Mouse (Mus musculus): Measurements from ENCODE around the gene Cox17. TPM values are rescaled to one million over a fixed set of nuclear protein-coding genes. Genes with fewer than 3 reads are reported as not detected.

Gene Cox17
- polyA plus RNA-seq, 1 experiment from 2014 or later: 148 TPM

- no peaks in the 10 kb centered on the region for H3K36me3 ChIP-seq (ENCODE audit: control insufficient read depth, insufficient read depth, low read length)
- H3K4me1 ChIP-seq (ENCODE audit: control insufficient read depth, insufficient read depth, low read length): no peaks in the 10 kb centered on the region
- no peak overlapping the region for H3K27ac ChIP-seq (ENCODE audit: low read depth, low read length)
- no peaks in the 10 kb centered on the region for H3K9me3 ChIP-seq (ENCODE audit: control insufficient read depth, low read length)
- H3K27me3 ChIP-seq (ENCODE audit: control insufficient read depth, insufficient read depth, low read length): no peaks in the 10 kb centered on the region
- H3K4me2 ChIP-seq (replicated peaks; ENCODE audit: low read depth, low read length): no peak overlapping the region
- 85% methylated on average over 10 of the region's 10 CpGs for WGBS
- H3K9ac ChIP-seq (ENCODE audit: low read depth, low read length): no peak overlapping the region
- no peak overlapping the region for H3K4me3 ChIP-seq (ENCODE audit: low read length)
- no peak for ATAC-seq (ENCODE audit: low FRiP score, low TSS enrichment)
Measured at GRCm38 (mm10) chr16:38365390-38365789, 18.6 kb downstream of the Cox17 start.

- H3K27ac ChIP-seq (ENCODE audit: low read depth, low read length): no peak overlapping the region
- no peak for ATAC-seq (ENCODE audit: low FRiP score, low TSS enrichment)
- no peak overlapping the region for H3K4me2 ChIP-seq (replicated peaks; ENCODE audit: low read depth, low read length)
- no peaks in the 10 kb centered on the region for H3K27me3 ChIP-seq (ENCODE audit: control insufficient read depth, insufficient read depth, low read length)
- no peak overlapping the region for H3K9ac ChIP-seq (ENCODE audit: low read depth, low read length)
- no peaks in the 10 kb centered on the region for H3K9me3 ChIP-seq (ENCODE audit: control insufficient read depth, low read length)
- H3K36me3 ChIP-seq (ENCODE audit: control insufficient read depth, insufficient read depth, low read length): no peaks in the 10 kb centered on the region
- H3K4me3 ChIP-seq (ENCODE audit: low read length): no peak overlapping the region
- 78% methylated on average over 4 of the region's 4 CpGs for WGBS
- no peaks in the 10 kb centered on the region for H3K4me1 ChIP-seq (ENCODE audit: control insufficient read depth, insufficient read depth, low read length)
Measured at GRCm38 (mm10) chr16:38366231-38366630, 19.4 kb downstream of the Cox17 start.

GRCm38 (mm10) chr16:38368336-38368735, 21.5 kb downstream of the Cox17 start:
- Histone ChIP-seq H3K27me3 (ENCODE audit: control insufficient read depth, insufficient read depth, low read length) (no peaks in the 10 kb centered on the region), H3K27ac (ENCODE audit: low read depth, low read length) (no peak overlapping the region), H3K4me1 (ENCODE audit: control insufficient read depth, insufficient read depth, low read length) (no peaks in the 10 kb centered on the region), H3K9ac (ENCODE audit: low read depth, low read length) (no peak overlapping the region), H3K4me2 (replicated peaks; ENCODE audit: low read depth, low read length) (no peak overlapping the region), H3K36me3 (ENCODE audit: control insufficient read depth, insufficient read depth, low read length) (no peaks in the 10 kb centered on the region), H3K9me3 (ENCODE audit: control insufficient read depth, low read length) (no peaks in the 10 kb centered on the region), H3K4me3 (ENCODE audit: low read length) (no peak overlapping the region)
- peak; percentile 49; the same call in 1 of the 2 replicates for ATAC-seq (ENCODE audit: low FRiP score, low TSS enrichment)
- 54% methylated on average over 10 of the region's 10 CpGs for WGBS

- H3K27ac ChIP-seq (ENCODE audit: low read depth, low read length): no peak overlapping the region
- H3K27me3 ChIP-seq (ENCODE audit: control insufficient read depth, insufficient read depth, low read length): no peaks in the 10 kb centered on the region
- H3K36me3 ChIP-seq (ENCODE audit: control insufficient read depth, insufficient read depth, low read length): no peaks in the 10 kb centered on the region
- H3K9ac ChIP-seq (ENCODE audit: low read depth, low read length): no peak overlapping the region
- H3K9me3 ChIP-seq (ENCODE audit: control insufficient read depth, low read length): no peaks in the 10 kb centered on the region
- WGBS: 88% methylated on average over 7 of the region's 7 CpGs
- H3K4me3 ChIP-seq (ENCODE audit: low read length): no peak overlapping the region
- no peak overlapping the region for H3K4me2 ChIP-seq (replicated peaks; ENCODE audit: low read depth, low read length)
- no peak for ATAC-seq (ENCODE audit: low FRiP score, low TSS enrichment)
- no peaks in the 10 kb centered on the region for H3K4me1 ChIP-seq (ENCODE audit: control insufficient read depth, insufficient read depth, low read length)
Measured at GRCm38 (mm10) chr16:38369000-38369399, 22.2 kb downstream of the Cox17 start.

GRCm38 (mm10) chr16:38369431-38369830, 22.6 kb downstream of the Cox17 start:
- Histone ChIP-seq H3K4me2 (replicated peaks; ENCODE audit: low read depth, low read length) (no peak overlapping the region), H3K27ac (ENCODE audit: low read depth, low read length) (no peak overlapping the region), H3K4me1 (ENCODE audit: control insufficient read depth, insufficient read depth, low read length) (no peaks in the 10 kb centered on the region), H3K4me3 (ENCODE audit: low read length) (no peak overlapping the region), H3K27me3 (ENCODE audit: control insufficient read depth, insufficient read depth, low read length) (no peaks in the 10 kb centered on the region), H3K36me3 (ENCODE audit: control insufficient read depth, insufficient read depth, low read length) (no peaks in the 10 kb centered on the region), H3K9ac (ENCODE audit: low read depth, low read length) (no peak overlapping the region), H3K9me3 (ENCODE audit: control insufficient read depth, low read length) (no peaks in the 10 kb centered on the region)
- ATAC-seq (ENCODE audit: low FRiP score, low TSS enrichment): no peak
- WGBS: 86% methylated on average over 8 of the region's 8 CpGs

GRCm38 (mm10) chr16:38369992-38370484, 23.2 kb downstream of the Cox17 start:
- Histone ChIP-seq H3K9ac (ENCODE audit: low read depth, low read length) (no peak overlapping the region), H3K27me3 (ENCODE audit: control insufficient read depth, insufficient read depth, low read length) (no peaks in the 10 kb centered on the region), H3K4me3 (ENCODE audit: low read length) (no peak overlapping the region), H3K9me3 (ENCODE audit: control insufficient read depth, low read length) (no peaks in the 10 kb centered on the region), H3K27ac (ENCODE audit: low read depth, low read length) (no peak overlapping the region), H3K4me2 (replicated peaks; ENCODE audit: low read depth, low read length) (no peak overlapping the region), H3K36me3 (ENCODE audit: control insufficient read depth, insufficient read depth, low read length) (no peaks in the 10 kb centered on the region), H3K4me1 (ENCODE audit: control insufficient read depth, insufficient read depth, low read length) (no peaks in the 10 kb centered on the region)
- no peak for ATAC-seq (ENCODE audit: low FRiP score, low TSS enrichment)
- WGBS: 76% methylated on average over 4 of the region's 4 CpGs

GRCm38 (mm10) chr16:38370633-38371374, 24.0 kb downstream of the Cox17 start:
- H3K4me3 ChIP-seq (ENCODE audit: low read length): no peak overlapping the region
- no peaks in the 10 kb centered on the region for H3K9me3 ChIP-seq (ENCODE audit: control insufficient read depth, low read length)
- H3K36me3 ChIP-seq (ENCODE audit: control insufficient read depth, insufficient read depth, low read length): no peaks in the 10 kb centered on the region
- WGBS: 67% methylated on average over 8 of the region's 8 CpGs
- H3K4me2 ChIP-seq (replicated peaks; ENCODE audit: low read depth, low read length): no peak overlapping the region
- H3K9ac ChIP-seq (ENCODE audit: low read depth, low read length): no peak overlapping the region
- ATAC-seq (ENCODE audit: low FRiP score, low TSS enrichment): no peak
- no peaks in the 10 kb centered on the region for H3K4me1 ChIP-seq (ENCODE audit: control insufficient read depth, insufficient read depth, low read length)
- no peaks in the 10 kb centered on the region for H3K27me3 ChIP-seq (ENCODE audit: control insufficient read depth, insufficient read depth, low read length)
- no peak overlapping the region for H3K27ac ChIP-seq (ENCODE audit: low read depth, low read length)

- no peaks in the 10 kb centered on the region for H3K4me1 ChIP-seq (ENCODE audit: control insufficient read depth, insufficient read depth, low read length)
- no peaks in the 10 kb centered on the region for H3K27me3 ChIP-seq (ENCODE audit: control insufficient read depth, insufficient read depth, low read length)
- H3K9me3 ChIP-seq (ENCODE audit: control insufficient read depth, low read length): no peaks in the 10 kb centered on the region
- ATAC-seq (ENCODE audit: low FRiP score, low TSS enrichment): no peak
- no peak overlapping the region for H3K27ac ChIP-seq (ENCODE audit: low read depth, low read length)
- 81% methylated on average over 15 of the region's 15 CpGs for WGBS
- no peak overlapping the region for H3K4me3 ChIP-seq (ENCODE audit: low read length)
- H3K36me3 ChIP-seq (ENCODE audit: control insufficient read depth, insufficient read depth, low read length): no peaks in the 10 kb centered on the region
- no peak overlapping the region for H3K9ac ChIP-seq (ENCODE audit: low read depth, low read length)
- H3K4me2 ChIP-seq (replicated peaks; ENCODE audit: low read depth, low read length): no peak overlapping the region
Measured at GRCm38 (mm10) chr16:38371705-38372296, 25.0 kb downstream of the Cox17 start.

- Histone ChIP-seq H3K9me3 (ENCODE audit: control insufficient read depth, low read length) (no peaks in the 10 kb centered on the region), H3K9ac (ENCODE audit: low read depth, low read length) (no peak overlapping the region), H3K36me3 (ENCODE audit: control insufficient read depth, insufficient read depth, low read length) (no peaks in the 10 kb centered on the region), H3K4me2 (replicated peaks; ENCODE audit: low read depth, low read length) (no peak overlapping the region), H3K4me1 (ENCODE audit: control insufficient read depth, insufficient read depth, low read length) (no peaks in the 10 kb centered on the region), H3K4me3 (ENCODE audit: low read length) (no peak overlapping the region), H3K27ac (ENCODE audit: low read depth, low read length) (no peak overlapping the region), H3K27me3 (ENCODE audit: control insufficient read depth, insufficient read depth, low read length) (no peaks in the 10 kb centered on the region)
- no peak for ATAC-seq (ENCODE audit: low FRiP score, low TSS enrichment)
- 95% methylated on average over 4 of the region's 4 CpGs for whole genome bisulfite sequencing
Measured at GRCm38 (mm10) chr16:38372876-38373275, 26.1 kb downstream of the Cox17 start.
